Mouse (Mus musculus): ENCODE results near the gene Dph1. TPM values are rescaled to one million over a fixed set of nuclear protein-coding genes. Genes with fewer than 3 reads are reported as not detected.

Dph1 gene
- polyA plus RNA-seq, 1 experiment from 2014 or later, result 3.0 TPM

- WGBS (ENCODE audit: missing documents), result 97% methylated on average over 5 of the region's 5 CpGs
Measured at GRCm38 (mm10) chr11:75133391-75133790, 57.6 kb downstream of the Dph1 start.

GRCm38 (mm10) chr11:75132278-75132677, 58.8 kb downstream of the Dph1 start:
- Histone ChIP-seq H3K27ac (no peak overlapping the region), H3K4me3 (ENCODE audit: inconsistent target) (no peak overlapping the region), H3K79me2 (ENCODE audit: inconsistent target) (no peaks in the 10 kb centered on the region), H3K36me3 (ENCODE audit: inconsistent target) (no peaks in the 10 kb centered on the region)
- 82% methylated on average over 5 of the region's 5 CpGs for WGBS (ENCODE audit: missing documents)

More at GRCm38 (mm10) chr11:75133391-75133790, 57.6 kb downstream of the Dph1 start:
- no peak overlapping the region for H3K27ac ChIP-seq
- no peak overlapping the region for H3K4me3 ChIP-seq (ENCODE audit: inconsistent target)
- no peaks in the 10 kb centered on the region for H3K79me2 ChIP-seq (ENCODE audit: inconsistent target)
- H3K36me3 ChIP-seq (ENCODE audit: inconsistent target), result no peaks in the 10 kb centered on the region

GRCm38 (mm10) chr11:75131300-75131699, 59.7 kb downstream of the Dph1 start:
- H3K36me3 ChIP-seq (ENCODE audit: inconsistent target), result no peaks in the 10 kb centered on the region
- H3K79me2 ChIP-seq (ENCODE audit: inconsistent target), result no peaks in the 10 kb centered on the region
- WGBS (ENCODE audit: missing documents), result 70% methylated on average over 4 of the region's 4 CpGs
- H3K27ac ChIP-seq, result no peak overlapping the region
- no peak overlapping the region for H3K4me3 ChIP-seq (ENCODE audit: inconsistent target)

- no peak overlapping the region for H3K27ac ChIP-seq
- H3K36me3 ChIP-seq (ENCODE audit: inconsistent target), result no peaks in the 10 kb centered on the region
- H3K79me2 ChIP-seq (ENCODE audit: inconsistent target), result no peaks in the 10 kb centered on the region
- WGBS (ENCODE audit: missing documents), result 95% methylated on average over 6 of the region's 6 CpGs
- no peak overlapping the region for H3K4me3 ChIP-seq (ENCODE audit: inconsistent target)
Measured at GRCm38 (mm10) chr11:75129481-75129880, 61.6 kb downstream of the Dph1 start.

Other genes starting within 250 kb of the Dph1 start
- 0.06 TPM in 1 of 3 replicates, not detected in the others for gene Hic1, start 21.7 kb downstream of the Dph1 start, polyA plus RNA-seq (2018)
- gene Ovca2, start 12.4 kb downstream of the Dph1 start, polyA plus RNA-seq (2018), result 11.7 to 19.4 TPM (median 13.3 TPM) in 3 replicates
- gene Rtn4rl1, start 2.5 kb upstream of the Dph1 start, polyA plus RNA-seq (2018), result 0.72 to 0.94 TPM (median 0.83 TPM) in 3 replicates
- gene Rpa1, start 157.1 kb upstream of the Dph1 start, polyA plus RNA-seq (2018), result 37.9 to 93.2 TPM (median 39.5 TPM) in 3 replicates
- gene Smyd4, start 157.2 kb upstream of the Dph1 start, polyA plus RNA-seq (2018), result 3.6 to 6.3 TPM (median 5.0 TPM) in 3 replicates
- 0.86 to 1.0 TPM in 2 of 3 replicates, not detected in the other for gene Serpinf1, start 231.5 kb upstream of the Dph1 start, polyA plus RNA-seq (2018)
- 0.11 TPM in 1 of 3 replicates, not detected in the others for gene Serpinf2, start 248.3 kb upstream of the Dph1 start, polyA plus RNA-seq (2018)

All from macrophage (primary cell).